Comparison of ENCODE assay signal across 1 mouse cellular context in the genomic region with DNA sequence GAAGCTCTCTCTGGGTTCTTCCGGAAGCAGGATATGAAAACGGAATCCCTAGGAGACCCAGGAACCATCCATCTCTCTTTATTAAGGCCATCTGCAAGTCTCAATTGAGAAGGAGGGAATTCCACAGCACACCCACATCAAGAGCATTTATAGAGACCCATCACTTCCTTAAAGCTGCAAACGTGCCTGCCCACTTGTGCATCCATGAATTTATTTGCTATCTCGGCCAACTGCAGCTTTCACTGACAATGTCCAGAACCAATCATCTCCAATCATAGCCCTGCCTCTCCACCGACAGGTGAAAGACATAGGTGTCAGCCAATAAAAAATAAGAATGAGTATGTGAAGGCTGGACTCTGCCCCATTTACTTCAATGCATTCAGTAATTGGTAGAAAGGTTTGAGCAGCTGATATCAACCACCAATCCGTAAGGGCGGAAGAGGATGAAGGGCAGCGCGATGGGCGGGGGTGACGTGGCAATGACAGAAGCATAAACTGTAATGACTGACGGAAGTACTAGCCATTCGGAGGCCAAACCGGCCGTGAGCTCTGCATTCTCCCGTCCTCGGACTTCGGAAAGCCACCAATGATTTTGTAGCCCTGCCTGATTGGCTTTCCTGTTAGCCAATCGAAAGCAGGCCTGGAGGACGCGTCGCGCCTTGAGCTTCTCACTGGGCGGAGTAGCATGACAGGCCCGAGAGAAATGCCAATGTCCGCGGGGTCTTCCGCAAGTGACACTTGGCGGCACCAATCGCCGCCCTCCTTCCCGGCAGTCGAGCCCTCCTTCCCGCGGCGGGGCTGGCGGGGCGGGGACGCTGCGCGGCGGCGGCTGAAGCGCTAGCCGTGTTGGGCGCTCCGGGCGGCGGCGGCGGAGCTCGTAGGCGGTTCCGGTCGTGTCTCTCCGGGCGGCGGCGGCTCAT.
A peak's percentile ranks its signal among the peaks of the same experiment; 100 is the strongest.
TF ChIP-seq lines count a peak whose summit lies in the region.

A gene (plus strand): TSS at position 919 of the 920 bp plus-strand sequence.

TF ChIP-seq in MEL, 35 proteins besides CTCF, POLR2A, EP300 and RAD21 (continued from another document):
- TF ChIP-seq RCOR1 (IDR thresholded peaks at IDR 0.05; ENCODE audit: low read depth, low read length) (no peak), SIN3A (IDR thresholded peaks at IDR 0.05; ENCODE audit: low read length) (peak; percentile 90), TBP (IDR thresholded peaks at IDR 0.05; ENCODE audit: low read depth, low read length) (peak; percentile 97)
